Comparison of ENCODE assay signal across 21 mouse cellular contexts in genomic region chr2:119605361-119605973, GRCm38 (mm10). TPM values are rescaled to one million over a fixed set of nuclear protein-coding genes. Genes with fewer than 3 reads are reported as not detected.
DNase-seq lines count a peak whose midpoint lies in the region; ATAC-seq and TF ChIP-seq lines count a peak whose summit lies in the region.
"Had no signal": no experiment of that assay in that cellular context is flagged by ENCODE, and none has a peak within 500 bp of the region (broad histone marks: within the 10 kb centered on the region; RNA-seq: fewer than 3 reads in every experiment).

No protein-coding gene starts in this region.

- TF ChIP-seq CTCF in stomach, postnatal 0 days (IDR thresholded peaks at IDR 0.05; ENCODE audit: low read depth) = no peak

- H3K27ac ChIP-seq in stomach, embryonic 15.5 days = no peak overlapping the region
- no peak overlapping the region for H3K27ac ChIP-seq in stomach, postnatal 0 days (replicated peaks)
- H3K27ac ChIP-seq in liver, embryonic 13.5 days = peak overlapping the region; percentile 97
- H3K27ac ChIP-seq: embryonic facial prominence, embryonic 15.5 days; forebrain, embryonic 13.5 days; midbrain, embryonic 12.5 days had no signal

- no peak overlapping the region for H3K4me2 ChIP-seq in stomach, embryonic 15.5 days
- H3K4me2 ChIP-seq in stomach, postnatal 0 days (replicated peaks; ENCODE audit: low read depth) = no peak overlapping the region
- H3K4me2 ChIP-seq in liver, embryonic 13.5 days = peak overlapping the region; percentile 48
- H3K4me2 ChIP-seq: embryonic facial prominence, embryonic 15.5 days; forebrain, embryonic 13.5 days; midbrain, embryonic 12.5 days had no signal

- no peak for DNase-seq in stomach, postnatal 0 days (ENCODE audit: low spot score)
- DNase-seq in liver, embryonic 13.5 days = peak; percentile 70
- peak; percentile 38 to 74 for DNase-seq in spleen, postnatal 4 days (ENCODE audit: low spot score in 2 of 2)
- DNase-seq in urinary bladder, postnatal 36 days (ENCODE audit: low spot score in 2 of 2) = no peak
- DNase-seq in T-cell, adult 2 months (ENCODE audit: low spot score) = no peak
- DNase-seq: adrenal gland, postnatal 14 days; cerebellum, postnatal 10 days; embryo, embryonic 11 days; heart, postnatal 4 days; kidney, adult 8-10 months; kidney, postnatal 36 days; layer of hippocampus, adult 9-11 months; lung, postnatal 10 days; right cerebral cortex, postnatal 25 days; thymus, postnatal 25 days had no signal

- no peak for TF ChIP-seq EP300 in stomach, postnatal 0 days (optimal IDR thresholded peaks at IDR 0.05)

- H3K9me3 ChIP-seq in stomach, embryonic 15.5 days = no peaks in the 10 kb centered on the region
- no peaks in the 10 kb centered on the region for H3K9me3 ChIP-seq in stomach, postnatal 0 days (ENCODE audit: control insufficient read depth, low read length)
- no peaks in the 10 kb centered on the region for H3K9me3 ChIP-seq in liver, embryonic 13.5 days (replicated peaks)
- H3K9me3 ChIP-seq: embryonic facial prominence, embryonic 15.5 days; forebrain, embryonic 13.5 days; midbrain, embryonic 12.5 days had no signal

- peaks cover 17% of the 10 kb centered on the region for H3K36me3 ChIP-seq in stomach, embryonic 15.5 days
- H3K36me3 ChIP-seq in stomach, postnatal 0 days (ENCODE audit: control insufficient read depth, insufficient read depth, low read length) = peaks cover 3% of the 10 kb centered on the region; the same call in 1 of the 2 replicates
- H3K36me3 ChIP-seq in liver, embryonic 13.5 days = peaks cover 80% of the 10 kb centered on the region

- H3K9ac ChIP-seq in stomach, embryonic 15.5 days = no peak overlapping the region
- H3K9ac ChIP-seq in stomach, postnatal 0 days (ENCODE audit: low read length) = no peak overlapping the region
- peak overlapping the region; percentile 53 for H3K9ac ChIP-seq in liver, embryonic 13.5 days
- H3K9ac ChIP-seq: embryonic facial prominence, embryonic 15.5 days; forebrain, embryonic 13.5 days; midbrain, embryonic 12.5 days had no signal

- ATAC-seq in stomach, embryonic 15.5 days (ENCODE audit: insufficient read depth, low FRiP score, low read depth) = peak; percentile 82; the same call in 1 of the 2 replicates
- ATAC-seq in stomach, postnatal 0 days (ENCODE audit: low FRiP score, low TSS enrichment) = no peak
- peak; percentile 54 for ATAC-seq in common myeloid progenitor, adult 5-6 weeks (replicated peaks; ENCODE audit: low read depth, poor library complexity, severe bottlenecking)
- ATAC-seq in liver, embryonic 13.5 days (ENCODE audit: low read depth) = peak; percentile 91
- ATAC-seq in CD4-positive, CD25-positive, alpha-beta regulatory T cell, adult 4 months = no peak
- ATAC-seq: forebrain, embryonic 13.5 days had no signal

- 79% methylated on average over 6 of the region's 6 CpGs for WGBS in stomach, embryonic 15.5 days
- WGBS in stomach, postnatal 0 days = 85% methylated on average over 6 of the region's 6 CpGs
- 24% methylated on average over 6 of the region's 6 CpGs for WGBS in liver, embryonic 13.5 days (ENCODE audit: insufficient replicate concordance)

- H3K4me1 ChIP-seq in stomach, embryonic 15.5 days = no peaks in the 10 kb centered on the region
- H3K4me1 ChIP-seq in stomach, postnatal 0 days (replicated peaks; ENCODE audit: control insufficient read depth, insufficient read depth) = no peaks in the 10 kb centered on the region
- peaks cover 68% of the 10 kb centered on the region for H3K4me1 ChIP-seq in liver, embryonic 13.5 days (replicated peaks)

- H3K4me3 ChIP-seq in stomach, embryonic 15.5 days (replicated peaks) = no peak overlapping the region
- no peak overlapping the region for H3K4me3 ChIP-seq in stomach, postnatal 0 days (ENCODE audit: low read depth, low read length)
- peak overlapping the region; percentile 32; the same call in 1 of the 2 replicates for H3K4me3 ChIP-seq in liver, embryonic 13.5 days (replicated peaks)
- H3K4me3 ChIP-seq: embryonic facial prominence, embryonic 15.5 days; forebrain, embryonic 13.5 days; midbrain, embryonic 12.5 days had no signal

- H3K27me3 ChIP-seq in stomach, embryonic 15.5 days (replicated peaks) = no peaks in the 10 kb centered on the region
- no peaks in the 10 kb centered on the region for H3K27me3 ChIP-seq in stomach, postnatal 0 days (ENCODE audit: control insufficient read depth, insufficient read depth, low read length)
- H3K27me3 ChIP-seq in liver, embryonic 13.5 days = no peaks in the 10 kb centered on the region
- H3K27me3 ChIP-seq: embryonic facial prominence, embryonic 15.5 days; forebrain, embryonic 13.5 days; midbrain, embryonic 12.5 days had no signal

RNA-seq across cellular contexts. Expression of gene Nusap1, which starts 12.6 kb away (rescaled TPM):
- 68.5 and 69.7 TPM in 2 replicates for polyA plus RNA-seq in stomach, embryonic 15.5 days (2015; fragmentation: Nextera tagmentation; extraction: Ambion mirVana)
- 17.6 and 23.7 TPM in 2 replicates for polyA plus RNA-seq in stomach, postnatal 0 days (2015; fragmentation: Nextera tagmentation; extraction: Ambion mirVana)
- 89.7 and 98.6 TPM in 2 replicates for total RNA-seq in common myeloid progenitor, adult 5-6 weeks (2017)
- polyA plus RNA-seq in liver, embryonic 13.5 days (2015; fragmentation: Nextera tagmentation; extraction: Ambion mirVana) = 90.6 and 119 TPM in 2 replicates
- polyA plus RNA-seq in CD4-positive, CD25-positive, alpha-beta regulatory T cell, adult 4 months (2017; shearing (Covaris generic)) = 10 to 100 TPM in 1 of 2 experiments, 1 to 10 TPM in 1; 7.6 to 15.0 TPM

RNA-seq across cellular contexts. Expression of gene Oip5, which starts 12.8 kb away (rescaled TPM):
- polyA plus RNA-seq in stomach, embryonic 15.5 days (2015; fragmentation: Nextera tagmentation; extraction: Ambion mirVana) = 24.2 and 27.1 TPM in 2 replicates
- 8.5 and 9.3 TPM in 2 replicates for polyA plus RNA-seq in stomach, postnatal 0 days (2015; fragmentation: Nextera tagmentation; extraction: Ambion mirVana)
- total RNA-seq in common myeloid progenitor, adult 5-6 weeks (2017) = 19.1 and 21.5 TPM in 2 replicates
- polyA plus RNA-seq in liver, embryonic 13.5 days (2015; fragmentation: Nextera tagmentation; extraction: Ambion mirVana) = 42.8 and 50.4 TPM in 2 replicates
- 1 to 10 TPM; 2.6 to 4.6 TPM for polyA plus RNA-seq in CD4-positive, CD25-positive, alpha-beta regulatory T cell, adult 4 months (2017; shearing (Covaris generic))

RNA-seq across cellular contexts. Expression of gene Ndufaf1, which starts 57.2 kb away (rescaled TPM):
- 43.0 and 46.3 TPM in 2 replicates for polyA plus RNA-seq in stomach, embryonic 15.5 days (2015; fragmentation: Nextera tagmentation; extraction: Ambion mirVana)
- polyA plus RNA-seq in stomach, postnatal 0 days (2015; fragmentation: Nextera tagmentation; extraction: Ambion mirVana) = 28.0 and 28.6 TPM in 2 replicates
- 18.6 and 21.1 TPM in 2 replicates for total RNA-seq in common myeloid progenitor, adult 5-6 weeks (2017)
- polyA plus RNA-seq in liver, embryonic 13.5 days (2015; fragmentation: Nextera tagmentation; extraction: Ambion mirVana) = 44.6 and 52.0 TPM in 2 replicates
- polyA plus RNA-seq in CD4-positive, CD25-positive, alpha-beta regulatory T cell, adult 4 months (2017; shearing (Covaris generic)) = 10 to 100 TPM; 29.4 to 37.0 TPM

RNA-seq across cellular contexts. Expression of gene Chp1, which starts 58.0 kb away (rescaled TPM):
- polyA plus RNA-seq in stomach, embryonic 15.5 days (2015; fragmentation: Nextera tagmentation; extraction: Ambion mirVana) = 68.1 and 73.6 TPM in 2 replicates
- polyA plus RNA-seq in stomach, postnatal 0 days (2015; fragmentation: Nextera tagmentation; extraction: Ambion mirVana) = 127 and 134 TPM in 2 replicates
- 48.8 and 50.5 TPM in 2 replicates for total RNA-seq in common myeloid progenitor, adult 5-6 weeks (2017)
- polyA plus RNA-seq in liver, embryonic 13.5 days (2015; fragmentation: Nextera tagmentation; extraction: Ambion mirVana) = 47.3 and 54.2 TPM in 2 replicates
- 10 to 100 TPM; 75.5 to 85.2 TPM for polyA plus RNA-seq in CD4-positive, CD25-positive, alpha-beta regulatory T cell, adult 4 months (2017; shearing (Covaris generic))

RNA-seq across cellular contexts. Expression of gene Exd1, which starts 58.0 kb away (rescaled TPM):
- 0.42 and 0.48 TPM in 2 replicates for polyA plus RNA-seq in stomach, embryonic 15.5 days (2015; fragmentation: Nextera tagmentation; extraction: Ambion mirVana)
- 0.16 and 0.35 TPM in 2 replicates for polyA plus RNA-seq in stomach, postnatal 0 days (2015; fragmentation: Nextera tagmentation; extraction: Ambion mirVana)
- 0.05 and 0.09 TPM in 2 replicates for total RNA-seq in common myeloid progenitor, adult 5-6 weeks (2017)
- 0.35 and 0.38 TPM in 2 replicates for polyA plus RNA-seq in liver, embryonic 13.5 days (2015; fragmentation: Nextera tagmentation; extraction: Ambion mirVana)
- polyA plus RNA-seq in CD4-positive, CD25-positive, alpha-beta regulatory T cell, adult 4 months (2017; shearing (Covaris generic)) = under 1 TPM in 1 of 2 experiments, not detected in 1; 0.16 TPM

Comparison
In these comparisons a context has a peak if more than half of its experiments do, and no peak if none do; other contexts are left out.
1. ATAC-seq: peak in stomach, embryonic 15.5 days (single experiment), common myeloid progenitor, adult 5-6 weeks (single experiment) and liver, embryonic 13.5 days (single experiment); none in stomach, postnatal 0 days (single experiment) and CD4-positive, CD25-positive, alpha-beta regulatory T cell, adult 4 months (single experiment).
2. DNase-seq: peak in liver, embryonic 13.5 days (single experiment) and spleen, postnatal 4 days (2 of 2); none in stomach, postnatal 0 days (single experiment), urinary bladder, postnatal 36 days (0 of 2) and T-cell, adult 2 months (single experiment).